Mouse (Mus musculus) heart, embryonic 12.5 days (tissue): ENCODE measurements around the gene Dlg1. TPM values are rescaled to one million over a fixed set of nuclear protein-coding genes. Genes with fewer than 3 reads are reported as not detected.

Source experiments
- ATAC-seq: fragments of 200-750 bp; cut with Nextera tagmentation; 2 replicates; pipeline ENCODE4 v1.8.0; 2017; ENCODE audit warnings: moderate TSS enrichment, moderate library complexity; ENCODE audit not compliant: insufficient number of reproducible peaks, low FRiP score
- H3K27ac ChIP-seq: fragments of 300-500 bp; sonication (generic); 2 replicates; pipeline ENCODE4 v1.5.1; 2016; ENCODE audit warnings: mild to moderate bottlenecking, moderate library complexity; ENCODE audit not compliant: poor library complexity, severe bottlenecking
- H3K27me3 ChIP-seq: fragments of 300-500 bp; sonication (generic); replicated peaks from 2 replicates; pipeline ENCODE4 v1.6.1; 2016; ENCODE audit warnings: mild to moderate bottlenecking, moderate library complexity
- H3K36me3 ChIP-seq: fragments of 300-500 bp; sonication (generic); 2 replicates; pipeline ENCODE4 v1.6.1; 2016; ENCODE audit warnings: mild to moderate bottlenecking, moderate library complexity
- H3K4me1 ChIP-seq: fragments of 300-500 bp; sonication (generic); replicated peaks from 2 replicates; pipeline ENCODE4 v1.6.1; 2016; ENCODE audit warnings: mild to moderate bottlenecking
- H3K4me2 ChIP-seq: fragments of 300-500 bp; sonication (generic); 2 replicates; pipeline ENCODE4 v1.6.1; 2016; ENCODE audit warnings: mild to moderate bottlenecking, moderate library complexity
- H3K4me3 ChIP-seq: fragments of 300-500 bp; sonication (generic); 2 replicates; pipeline ENCODE4 v1.5.1; 2016; ENCODE audit warnings: mild to moderate bottlenecking
- H3K9ac ChIP-seq: fragments of 300-500 bp; sonication (generic); 2 replicates; pipeline ENCODE4 v1.6.1; 2016; ENCODE audit warnings: mild to moderate bottlenecking, moderate library complexity
- H3K9me3 ChIP-seq: fragments of 300-500 bp; sonication (generic); replicated peaks from 2 replicates; pipeline ENCODE4 v1.6.1; 2016; ENCODE audit warnings: mild to moderate bottlenecking, moderate library complexity
- WGBS: fragments of 180-500 bp; shearing (Covaris S2); methylation state at CpG from one replicate; pipeline ENCODE4 v1.1.7; 2016; 5-methylcytosine and 5-hydroxymethylcytosine counted together
- polyA plus RNA-seq: library from polyadenylated mRNA; unstranded; fragments of >200 nt; fragmentation: Nextera tagmentation; extraction: Ambion mirVana; gene quantifications from 2 replicates; pipeline ENCODE4 v1.2.1, GENCODE M21; 2016

Dlg1 gene
- polyA plus RNA-seq, 1 experiment from 2014 or later: 21.9 TPM

GRCm38 (mm10) chr16:31737761-31738160 is 74.5 kb downstream of the Dlg1 start:
- WGBS: 51% methylated on average over 3 of the region's 3 CpGs
- H3K4me1 ChIP-seq: peaks cover 23% of the 10 kb centered on the region
- H3K36me3 ChIP-seq: peaks cover 9% of the 10 kb centered on the region; the same call in 1 of the 2 replicates
- no peak overlapping the region for H3K9ac ChIP-seq
- peak overlapping the region; percentile 29; the same call in 1 of the 2 replicates for H3K27ac ChIP-seq
- ATAC-seq: no peak
- H3K4me2 ChIP-seq: no peak overlapping the region
- no peak overlapping the region for H3K4me3 ChIP-seq
- H3K27me3 ChIP-seq: no peaks in the 10 kb centered on the region
- H3K9me3 ChIP-seq: 0 out of 2 replicates have a peak, but pooled peaks cover 3% of the 10 kb centered on the region

GRCm38 (mm10) chr16:31740271-31740670 is 77.0 kb downstream of the Dlg1 start:
- H3K4me1 ChIP-seq: peaks cover 23% of the 10 kb centered on the region
- 0 out of 2 replicates have a peak, but pooled peaks cover 3% of the 10 kb centered on the region for H3K9me3 ChIP-seq
- WGBS: 56% methylated on average over 8 of the region's 8 CpGs
- no peak for ATAC-seq
- H3K27me3 ChIP-seq: no peaks in the 10 kb centered on the region
- no peak overlapping the region for H3K4me2 ChIP-seq
- no peak overlapping the region for H3K4me3 ChIP-seq
- H3K36me3 ChIP-seq: peaks cover 12% of the 10 kb centered on the region
- peak overlapping the region; percentile 77 for H3K27ac ChIP-seq
- no peak overlapping the region for H3K9ac ChIP-seq

GRCm38 (mm10) chr16:31740704-31741103 is 77.5 kb downstream of the Dlg1 start:
- Histone ChIP-seq H3K36me3 (peaks cover 15% of the 10 kb centered on the region), H3K9ac (no peak overlapping the region), H3K27ac (peak overlapping the region; percentile 77; the same call in 1 of the 2 replicates), H3K9me3 (0 out of 2 replicates have a peak, but pooled peaks cover 3% of the 10 kb centered on the region), H3K4me3 (no peak overlapping the region), H3K4me1 (peaks cover 23% of the 10 kb centered on the region), H3K27me3 (no peaks in the 10 kb centered on the region), H3K4me2 (no peak overlapping the region)
- no peak for ATAC-seq
- 63% methylated on average over 5 of the region's 5 CpGs for WGBS

GRCm38 (mm10) chr16:31750526-31750925 is 87.3 kb downstream of the Dlg1 start:
- H3K4me3 ChIP-seq: no peak overlapping the region
- no peak overlapping the region for H3K9ac ChIP-seq
- H3K27ac ChIP-seq: no peak overlapping the region
- no peak for ATAC-seq
- H3K36me3 ChIP-seq: peaks cover 9% of the 10 kb centered on the region; the same call in 1 of the 2 replicates
- H3K4me1 ChIP-seq: 0 out of 2 replicates have a peak, but pooled peaks cover 12% of the 10 kb centered on the region
- H3K9me3 ChIP-seq: no peaks in the 10 kb centered on the region
- 73% methylated on average over 1 of the region's 1 CpGs for WGBS
- no peak overlapping the region for H3K4me2 ChIP-seq
- no peaks in the 10 kb centered on the region for H3K27me3 ChIP-seq

GRCm38 (mm10) chr16:31754172-31755025 is 91.2 kb downstream of the Dlg1 start:
- no peak for ATAC-seq
- Histone ChIP-seq H3K9ac (no peak overlapping the region), H3K4me2 (no peak overlapping the region), H3K27ac (no peak overlapping the region), H3K27me3 (no peaks in the 10 kb centered on the region), H3K4me3 (no peak overlapping the region), H3K4me1 (peaks cover 16% of the 10 kb centered on the region; the same call in 1 of the 2 replicates), H3K36me3 (no peaks in the 10 kb centered on the region), H3K9me3 (no peaks in the 10 kb centered on the region)
- 64% methylated on average over 19 of the region's 19 CpGs for WGBS

GRCm38 (mm10) chr16:31755053-31755452 is 91.8 kb downstream of the Dlg1 start:
- H3K4me2 ChIP-seq: no peak overlapping the region
- no peaks in the 10 kb centered on the region for H3K27me3 ChIP-seq
- no peaks in the 10 kb centered on the region for H3K36me3 ChIP-seq
- H3K27ac ChIP-seq: no peak overlapping the region
- ATAC-seq: no peak
- no peak overlapping the region for H3K4me3 ChIP-seq
- no peaks in the 10 kb centered on the region for H3K9me3 ChIP-seq
- WGBS: 97% methylated on average over 1 of the region's 1 CpGs
- no peak overlapping the region for H3K9ac ChIP-seq
- H3K4me1 ChIP-seq: peaks cover 22% of the 10 kb centered on the region; the same call in 1 of the 2 replicates

- Histone ChIP-seq H3K27ac (no peak overlapping the region), H3K4me3 (no peak overlapping the region), H3K9me3 (no peaks in the 10 kb centered on the region), H3K27me3 (no peaks in the 10 kb centered on the region), H3K36me3 (no peaks in the 10 kb centered on the region), H3K9ac (no peak overlapping the region), H3K4me1 (peaks cover 25% of the 10 kb centered on the region; the same call in 1 of the 2 replicates), H3K4me2 (no peak overlapping the region)
- ATAC-seq: no peak
- 92% methylated on average over 5 of the region's 5 CpGs for WGBS
Observed at GRCm38 (mm10) chr16:31756436-31756835, 93.2 kb downstream of the Dlg1 start.

- Histone ChIP-seq H3K27me3 (no peaks in the 10 kb centered on the region), H3K36me3 (no peaks in the 10 kb centered on the region), H3K27ac (no peak overlapping the region), H3K4me2 (no peak overlapping the region), H3K4me1 (peaks cover 25% of the 10 kb centered on the region; the same call in 1 of the 2 replicates), H3K9ac (no peak overlapping the region), H3K4me3 (no peak overlapping the region), H3K9me3 (no peaks in the 10 kb centered on the region)
- 87% methylated on average over 1 of the region's 1 CpGs for WGBS
- ATAC-seq: no peak
Observed at GRCm38 (mm10) chr16:31757606-31758005, 94.4 kb downstream of the Dlg1 start.

- no peak overlapping the region for H3K27ac ChIP-seq
- H3K36me3 ChIP-seq: peaks cover 4% of the 10 kb centered on the region; the same call in 1 of the 2 replicates
- 55% methylated on average over 6 of the region's 6 CpGs for WGBS
- H3K9ac ChIP-seq: no peak overlapping the region
- H3K9me3 ChIP-seq: no peaks in the 10 kb centered on the region
- H3K27me3 ChIP-seq: no peaks in the 10 kb centered on the region
- peaks cover 21% of the 10 kb centered on the region; the same call in 1 of the 2 replicates for H3K4me1 ChIP-seq
- ATAC-seq: no peak
- H3K4me2 ChIP-seq: no peak overlapping the region
- H3K4me3 ChIP-seq: no peak overlapping the region
Observed at GRCm38 (mm10) chr16:31759416-31759815, 96.2 kb downstream of the Dlg1 start.

GRCm38 (mm10) chr16:31766298-31766697 is 103.1 kb downstream of the Dlg1 start:
- Histone ChIP-seq H3K9me3 (no peaks in the 10 kb centered on the region), H3K36me3 (peaks cover 4% of the 10 kb centered on the region; the same call in 1 of the 2 replicates), H3K4me3 (no peak overlapping the region), H3K4me1 (no peaks in the 10 kb centered on the region), H3K4me2 (no peak overlapping the region), H3K9ac (no peak overlapping the region), H3K27ac (no peak overlapping the region), H3K27me3 (no peaks in the 10 kb centered on the region)
- 92% methylated on average over 6 of the region's 6 CpGs for WGBS
- ATAC-seq: no peak

GRCm38 (mm10) chr16:31766715-31767114 is 103.5 kb downstream of the Dlg1 start:
- H3K4me3 ChIP-seq: no peak overlapping the region
- H3K36me3 ChIP-seq: peaks cover 4% of the 10 kb centered on the region; the same call in 1 of the 2 replicates
- no peak for ATAC-seq
- H3K4me1 ChIP-seq: no peaks in the 10 kb centered on the region
- no peaks in the 10 kb centered on the region for H3K9me3 ChIP-seq
- H3K27me3 ChIP-seq: no peaks in the 10 kb centered on the region
- H3K9ac ChIP-seq: no peak overlapping the region
- H3K27ac ChIP-seq: no peak overlapping the region
- no peak overlapping the region for H3K4me2 ChIP-seq
- WGBS: 76% methylated on average over 3 of the region's 3 CpGs
